Mouse (Mus musculus): ENCODE results near the gene Ces1b.

DNA sequence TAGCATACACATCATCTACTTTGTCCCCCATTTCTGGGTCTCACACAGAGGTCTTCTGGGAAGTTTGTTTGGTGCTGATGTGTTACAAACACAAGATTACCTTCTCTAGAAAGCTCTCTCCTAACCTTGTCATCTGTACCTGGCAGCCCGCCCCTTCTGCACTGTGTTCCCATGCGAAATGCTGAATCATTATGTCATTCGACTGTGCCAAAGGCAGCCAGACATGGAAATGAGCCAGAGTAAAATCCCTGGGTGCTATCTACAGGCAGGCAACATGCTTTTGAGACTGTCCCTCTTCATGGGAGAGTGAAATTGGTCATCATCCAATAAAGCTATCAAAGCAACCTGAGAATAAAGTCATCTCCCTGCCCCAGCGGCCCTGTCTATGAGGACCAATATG lies 4.6 kb downstream of the Ces1b start:
- TF ChIP-seq POLR2A (IDR thresholded peaks at IDR 0.05; ENCODE audit: insufficient read length, low read depth) (no peak), MYOD1 (IDR thresholded peaks at IDR 0.05; ENCODE audit: control insufficient read depth in 1 of 3, insufficient read length in 2 of 3, low read depth in 2 of 3) (no peak)

All from myocyte (in vitro differentiated cells).